Comparison of ENCODE assay signal across 25 mouse cellular contexts in genomic region chr15:5519997-5520396, GRCm38 (mm10).
"Had no signal": no experiment of that assay in that cellular context is flagged by ENCODE, and none has a peak within 500 bp of the region (broad histone marks: within the 10 kb centered on the region; RNA-seq: fewer than 3 reads in every experiment).

No protein-coding gene starts in this region.

- H3K4me3 ChIP-seq: heart, embryonic 13.5 days; heart, embryonic 15.5 days; intestine, embryonic 15.5 days; kidney, embryonic 15.5 days; layer of hippocampus, adult 2 months; left cerebral cortex, adult 2 months; limb, embryonic 10.5 days; limb, embryonic 12.5 days had no signal

- H3K36me3 ChIP-seq: heart, embryonic 13.5 days; heart, embryonic 15.5 days; intestine, embryonic 15.5 days; kidney, embryonic 15.5 days; limb, embryonic 10.5 days; limb, embryonic 12.5 days had no signal

- H3K4me2 ChIP-seq: heart, embryonic 11.5 days; heart, embryonic 13.5 days; heart, embryonic 15.5 days; hindbrain, embryonic 14.5 days; intestine, embryonic 15.5 days; kidney, embryonic 15.5 days; limb, embryonic 12.5 days; liver, embryonic 11.5 days had no signal

- H3K4me1 ChIP-seq: heart, embryonic 13.5 days; heart, embryonic 15.5 days; intestine, embryonic 15.5 days; kidney, embryonic 15.5 days had no signal

- H3K27me3 ChIP-seq: heart, embryonic 13.5 days; heart, embryonic 15.5 days; intestine, embryonic 15.5 days; kidney, embryonic 15.5 days; limb, embryonic 12.5 days had no signal

- H3K9ac ChIP-seq: heart, embryonic 13.5 days; heart, embryonic 15.5 days; hindbrain, embryonic 14.5 days; intestine, embryonic 15.5 days; kidney, embryonic 15.5 days; limb, embryonic 12.5 days had no signal

- H3K9me3 ChIP-seq: heart, embryonic 13.5 days; heart, embryonic 15.5 days; intestine, embryonic 15.5 days; kidney, embryonic 15.5 days; limb, embryonic 10.5 days; limb, embryonic 12.5 days had no signal

- ATAC-seq: hindbrain, embryonic 16.5 days; inflammation-experienced regulatory T-cells, adult 6 months; intestine, embryonic 15.5 days; intestine, postnatal 0 days had no signal

- DNase-seq: gastrocnemius, postnatal 14 days; gastrocnemius, postnatal 36 days; heart, adult 18-20 months; heart, postnatal 14 days; heart, postnatal 36 days; kidney, adult 2 months; kidney, adult 9 months; kidney, postnatal 10 days; kidney, postnatal 25 days; kidney, postnatal 4 days; liver had no signal

- H3K27ac ChIP-seq: heart, embryonic 13.5 days; heart, embryonic 15.5 days; hindbrain, embryonic 14.5 days; intestine, embryonic 15.5 days; kidney, embryonic 15.5 days; layer of hippocampus, adult 2 months; left cerebral cortex, adult 2 months; limb, embryonic 10.5 days; limb, embryonic 12.5 days had no signal
